Mouse (Mus musculus) kidney, postnatal 36 days (tissue): ENCODE results near the gene Chst10.

Experiments used
- DNase-seq, 2 experiments: peaks; one replicate each; pipeline ENCODE4 v3.0.0; 2021 to 2022; ENCODE audit warnings: mixed read lengths in 2 of 2

Gene Chst10

DNA sequence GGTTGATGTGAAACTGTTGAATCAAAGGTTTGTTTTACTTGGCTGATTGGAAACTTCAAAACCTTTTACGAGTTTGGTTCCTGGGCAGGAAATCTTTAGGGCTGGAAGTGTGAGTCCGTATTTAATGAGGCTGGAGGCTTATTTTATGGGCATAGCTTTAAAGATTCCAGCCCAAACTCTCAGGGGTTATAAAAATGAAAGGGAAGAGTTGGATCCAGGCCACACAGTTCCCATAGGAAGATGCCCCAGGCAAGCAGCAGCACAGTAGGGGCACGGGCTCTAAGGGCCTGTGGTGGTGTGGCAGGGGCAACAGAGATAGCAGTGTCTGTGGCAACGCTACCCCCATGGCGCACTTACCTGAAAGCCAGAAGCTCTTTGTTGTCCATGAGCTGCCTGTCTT is 31.7 kb downstream of the Chst10 start:
- DNase-seq, result no peak

DNA sequence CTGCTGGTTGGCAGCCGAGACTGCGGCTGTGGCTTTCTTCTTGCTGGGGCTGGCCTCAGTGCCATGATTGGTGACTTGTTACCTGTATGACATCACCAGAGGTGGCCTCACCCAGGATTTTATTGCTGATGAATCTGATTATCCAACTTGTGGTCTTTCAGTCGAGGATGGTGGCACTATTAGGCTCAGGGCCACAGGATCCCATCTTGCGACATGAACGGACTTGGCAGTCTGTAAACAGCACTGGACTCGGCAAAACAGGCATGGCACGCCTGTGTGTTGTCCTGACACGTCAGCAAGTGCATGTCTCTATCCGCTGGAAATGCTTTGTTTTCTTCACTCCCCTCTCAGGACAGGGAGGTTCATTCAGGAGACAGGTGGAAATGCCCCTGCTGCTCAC is 33.6 kb downstream of the Chst10 start:
- no peak for DNase-seq

- DNase-seq, result peak in 1 of 2 experiments; percentile 17
Observed at GRCm38 (mm10) chr1:38862213-38862612, 35.7 kb downstream of the Chst10 start.

- DNase-seq, result no peak
Observed at GRCm38 (mm10) chr1:38860867-38861524, 37.0 kb downstream of the Chst10 start.

DNA sequence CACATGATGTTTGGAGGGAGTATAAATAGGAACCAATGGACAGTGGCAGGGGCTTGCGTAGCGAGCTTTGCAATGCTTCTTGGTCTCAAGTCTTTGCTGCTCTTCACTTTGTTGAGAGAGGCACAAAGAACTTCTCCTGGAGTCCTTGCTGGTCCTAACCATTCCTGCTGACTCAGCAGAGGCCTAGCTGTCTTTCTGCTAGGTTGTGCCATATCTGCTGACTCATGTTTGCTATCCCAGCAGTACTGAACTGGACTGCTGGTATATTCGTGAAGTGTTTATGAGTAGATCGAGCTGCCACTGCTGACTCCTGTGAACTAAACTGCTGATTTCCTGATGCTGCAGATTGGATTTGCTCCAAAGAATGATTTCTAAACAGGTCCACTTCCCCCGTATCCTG is 37.8 kb downstream of the Chst10 start:
- no peak for DNase-seq

- DNase-seq, result peak in 1 of 2 experiments; percentile 70
Observed at GRCm38 (mm10) chr1:38856196-38856595, 41.8 kb downstream of the Chst10 start.

GRCm38 (mm10) chr1:38852250-38852649 is 45.7 kb downstream of the Chst10 start:
- DNase-seq, result no peak

DNA sequence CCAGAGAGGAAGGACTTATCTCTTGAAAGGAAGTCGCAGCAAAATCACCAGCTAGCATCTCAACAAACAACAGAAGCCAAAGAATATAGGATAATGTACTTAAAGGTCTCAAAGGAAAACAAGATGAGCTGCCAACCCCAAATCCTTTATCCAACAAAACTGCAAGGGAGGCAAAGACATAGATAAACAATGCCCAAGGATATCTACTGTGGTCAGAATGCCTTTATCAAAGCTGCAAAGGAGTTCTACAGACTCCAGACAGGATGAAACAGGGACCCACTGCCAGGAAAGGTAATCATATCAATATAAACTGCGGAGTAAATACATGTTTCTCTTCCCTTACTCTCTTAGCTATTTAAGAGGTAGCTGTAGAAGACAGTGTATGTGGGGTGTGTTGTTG is 47.3 kb downstream of the Chst10 start:
- no peak for DNase-seq

DNA sequence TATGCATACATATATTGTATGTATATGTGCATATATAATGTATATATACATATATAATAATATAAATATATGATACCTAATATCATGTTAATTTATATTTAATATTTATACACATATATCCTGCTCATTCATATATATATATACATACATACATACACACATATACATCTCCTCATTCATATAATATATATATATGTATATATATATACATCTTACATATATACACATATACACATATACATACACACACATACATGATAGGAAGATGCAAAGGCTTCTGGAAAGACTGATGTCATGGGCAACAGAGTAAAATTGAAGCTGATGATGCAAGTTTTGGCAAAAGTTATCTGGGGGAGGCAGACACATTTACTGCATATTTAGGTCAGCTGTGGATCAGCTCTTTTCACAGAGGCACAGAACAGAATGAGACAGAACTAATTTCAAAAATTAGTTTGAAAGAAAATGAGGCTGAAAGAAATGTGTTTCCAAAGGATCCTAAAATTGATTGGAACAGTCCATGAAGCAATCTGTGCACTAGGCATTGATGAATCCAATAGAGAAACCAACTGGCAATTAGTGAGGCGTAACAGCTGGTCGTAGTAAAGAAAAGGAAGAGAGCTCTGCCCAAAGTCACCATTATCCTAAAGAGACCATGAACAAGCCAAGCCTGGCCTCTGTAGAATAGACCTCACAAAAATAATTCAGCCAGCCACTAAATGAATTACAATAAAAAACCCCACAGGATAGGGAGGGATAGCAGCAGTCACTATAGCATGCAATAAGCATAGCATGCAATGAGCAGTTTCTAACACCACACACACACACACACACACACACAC is 49.3 kb downstream of the Chst10 start:
- no peak for DNase-seq

DNA sequence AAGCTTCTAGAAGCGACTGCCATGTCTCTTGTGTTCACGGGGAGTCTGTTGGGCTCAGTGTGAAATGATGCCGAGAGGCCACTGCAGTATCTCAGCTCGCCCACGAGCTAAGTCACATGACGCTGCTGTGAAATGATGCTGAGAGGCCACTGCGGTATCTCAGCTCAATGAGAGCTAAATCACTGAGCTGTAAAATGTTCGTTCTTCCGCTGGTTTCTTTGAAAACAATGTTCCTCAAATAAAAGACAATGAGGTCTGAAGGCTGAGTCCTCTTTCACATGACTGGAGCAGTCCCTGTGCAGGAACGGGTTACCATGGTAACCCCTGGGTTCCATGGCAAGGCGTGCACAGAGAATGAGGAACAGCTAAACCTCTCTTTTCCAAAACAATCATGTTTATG is 50.0 kb downstream of the Chst10 start:
- DNase-seq, result no peak

GRCm38 (mm10) chr1:38843275-38843674 is 54.7 kb downstream of the Chst10 start:
- DNase-seq, result no peak

DNA sequence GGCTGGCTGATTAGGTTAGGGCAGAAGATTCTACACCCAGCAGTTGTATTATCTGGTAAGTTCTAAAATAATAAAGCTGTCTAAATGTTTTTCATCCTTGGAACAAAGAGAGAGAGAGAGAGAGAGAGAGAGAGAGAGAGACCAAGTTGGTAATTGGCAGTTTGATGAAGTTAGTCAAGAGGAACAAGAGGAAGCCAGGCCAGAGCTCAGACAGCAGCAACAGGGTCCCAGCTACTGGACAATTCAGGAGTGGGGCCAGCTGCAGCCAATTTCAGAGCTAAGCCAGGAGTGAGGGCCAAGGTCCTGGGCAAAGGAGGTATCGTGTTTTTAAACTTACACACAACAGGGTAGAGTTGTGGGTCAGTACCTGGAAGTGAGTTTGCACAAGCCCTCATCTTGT is 55.1 kb downstream of the Chst10 start:
- DNase-seq, result no peak

- no peak for DNase-seq
Observed at GRCm38 (mm10) chr1:38839944-38840343, 58.0 kb downstream of the Chst10 start.

- no peak for DNase-seq
Observed at GRCm38 (mm10) chr1:38836477-38836872, 61.5 kb downstream of the Chst10 start, which contains the start of gene Lonrf2. Gene Lonrf2, minus strand, starts transcription at chr1:38836711.

DNA sequence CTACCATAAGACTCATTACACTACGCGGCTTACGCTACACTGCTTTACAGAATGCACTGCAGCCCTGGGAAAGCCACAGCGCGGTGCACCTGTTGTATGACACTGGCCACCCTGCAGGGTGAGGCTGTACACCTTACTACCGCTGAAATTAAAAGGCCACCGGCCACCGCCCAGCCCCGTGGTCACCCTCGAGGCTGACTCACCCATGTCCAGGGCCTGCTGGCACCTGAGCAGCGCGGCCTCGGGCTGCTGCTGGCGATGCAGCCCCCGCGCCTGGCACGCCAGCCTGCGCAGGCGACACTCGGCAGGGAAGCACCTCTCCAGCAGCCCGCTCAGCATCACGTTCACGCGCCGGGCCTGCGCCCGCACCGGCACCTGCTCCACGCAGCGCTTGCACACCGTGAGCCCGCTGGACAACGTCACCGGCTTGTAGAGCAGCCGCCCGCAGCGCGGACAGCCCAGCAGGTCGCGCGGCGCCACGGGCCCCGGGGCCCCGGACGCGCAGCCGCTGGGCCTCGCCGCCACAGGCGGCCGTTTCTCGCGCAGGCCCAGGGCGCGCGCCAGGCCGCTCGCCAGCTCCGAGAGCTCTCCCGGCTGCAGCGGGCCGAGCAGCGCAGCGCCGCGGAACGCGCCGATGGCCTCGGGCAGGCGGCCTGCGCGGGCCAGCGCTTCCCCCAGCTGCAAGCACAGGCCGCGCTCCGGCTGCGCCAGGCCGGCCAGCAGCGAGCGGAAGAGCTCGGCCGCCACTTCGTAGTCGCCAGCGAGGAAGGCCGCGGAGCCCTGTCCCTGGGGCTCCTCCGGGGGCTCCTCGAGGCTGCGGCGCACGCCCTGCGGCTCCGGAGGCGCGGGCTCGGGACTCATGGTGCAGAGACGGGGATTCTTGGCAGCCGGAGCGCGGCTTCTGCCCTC is 62.1 kb downstream of the Chst10 start:
- DNase-seq, result peak in 1 of 2 experiments; percentile 38

DNA sequence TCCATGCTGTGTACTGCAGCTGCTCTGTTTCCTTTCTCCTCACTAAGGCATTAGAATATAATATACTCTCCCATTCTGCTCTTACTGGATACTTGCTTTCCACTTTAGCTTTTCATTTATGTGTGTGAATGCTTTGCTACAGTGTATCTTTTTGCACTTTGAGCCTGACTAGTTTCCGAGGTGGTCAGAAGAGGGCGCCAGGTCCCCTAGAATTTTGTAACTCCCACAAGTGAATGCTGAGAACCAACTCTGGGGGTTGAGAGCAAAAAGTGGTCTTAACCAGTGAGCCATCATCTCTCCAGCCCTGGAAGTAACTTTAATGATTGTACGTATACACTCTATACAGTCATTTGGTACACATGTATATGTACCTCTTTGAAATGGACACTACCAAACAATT is 63.1 kb downstream of the Chst10 start:
- DNase-seq, result peak in 1 of 2 experiments; percentile 38

GRCm38 (mm10) chr1:38824926-38825325 is 73.0 kb downstream of the Chst10 start:
- peak in 1 of 2 experiments; percentile 8 for DNase-seq

DNA sequence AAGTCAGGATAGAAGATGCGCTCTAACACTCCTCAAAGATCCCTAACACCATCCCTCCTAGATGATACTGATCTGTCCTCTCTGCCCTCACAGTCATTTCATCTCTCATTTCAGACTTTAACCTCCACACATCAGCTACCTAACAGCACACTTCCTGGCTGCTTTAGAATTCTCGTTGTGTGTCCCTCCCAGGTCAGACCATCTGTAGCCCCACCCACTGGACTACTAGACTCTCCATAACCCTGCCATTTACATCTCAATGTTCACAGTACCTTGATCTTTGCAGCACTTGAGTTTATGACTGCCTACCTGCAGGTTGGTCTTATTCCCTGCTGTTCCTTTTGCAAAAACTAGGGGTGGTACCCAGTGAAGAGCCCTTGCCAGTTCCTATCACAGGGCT is 74.1 kb downstream of the Chst10 start:
- no peak for DNase-seq

GRCm38 (mm10) chr1:38819691-38820090 is 78.3 kb downstream of the Chst10 start:
- no peak for DNase-seq

DNA sequence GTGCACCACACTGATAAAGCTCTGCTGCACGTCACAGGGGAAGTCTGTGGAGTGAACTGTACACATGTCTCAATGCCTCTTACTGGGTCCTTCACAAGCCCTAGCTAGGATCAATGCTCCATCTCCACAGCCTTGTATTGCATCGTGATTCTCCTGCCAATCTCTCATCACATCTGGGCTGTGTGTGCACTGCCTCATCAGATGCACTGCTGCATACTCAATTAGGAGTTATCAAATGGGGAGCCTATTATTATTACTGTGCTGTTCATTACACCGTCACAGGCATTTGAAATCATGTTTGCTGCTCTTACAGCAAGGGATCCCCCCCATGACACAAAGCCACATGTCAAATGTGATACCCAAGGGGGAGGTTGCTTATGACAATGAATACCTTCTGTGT is 80.3 kb downstream of the Chst10 start:
- DNase-seq, result no peak

GRCm38 (mm10) chr1:38817268-38817667 is 80.7 kb downstream of the Chst10 start:
- DNase-seq, result no peak

DNA sequence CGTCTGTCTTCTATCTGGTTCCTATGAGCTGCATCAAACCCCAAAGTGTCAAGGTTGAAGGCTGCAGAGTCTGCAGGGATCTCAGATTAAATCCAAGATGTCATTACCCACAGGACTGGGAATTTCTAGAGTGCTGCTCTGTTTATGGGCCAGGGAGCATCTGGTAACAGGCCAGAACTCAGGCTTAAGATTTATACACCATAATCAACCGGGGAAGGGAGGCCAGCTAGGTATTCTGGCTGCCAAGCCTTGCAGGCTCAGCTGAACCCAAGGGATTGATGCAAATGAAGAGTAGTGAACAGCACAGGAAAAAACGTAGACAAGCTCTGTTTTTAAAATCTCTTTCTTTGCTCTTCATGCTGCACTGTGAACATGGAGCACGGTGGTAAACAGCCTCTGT is 81.7 kb downstream of the Chst10 start:
- DNase-seq, result no peak
